Mouse (Mus musculus): ENCODE data around the gene B430306N03Rik.

B430306N03Rik gene

DNA sequence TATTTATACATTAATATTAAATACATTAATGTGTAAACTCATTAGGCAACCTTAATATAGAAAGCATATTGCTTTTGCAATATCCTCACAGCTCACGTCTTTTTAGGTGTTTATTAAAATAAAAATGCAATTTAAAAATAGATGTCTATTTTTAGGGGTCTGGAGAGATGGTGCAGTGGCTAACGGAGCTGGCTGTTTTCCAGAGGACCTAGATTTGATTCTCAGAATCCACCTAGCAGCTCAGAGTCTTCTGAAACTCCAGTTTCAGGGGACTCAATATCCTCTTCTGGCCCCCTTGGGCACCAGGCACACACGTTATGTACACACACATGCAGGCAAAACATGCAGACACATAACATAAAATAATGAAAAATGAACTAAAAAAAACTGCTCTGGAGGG lies 46.4 kb downstream of the B430306N03Rik start:
- DNase-seq (ENCODE audit: low spot score): no peak

DNA sequence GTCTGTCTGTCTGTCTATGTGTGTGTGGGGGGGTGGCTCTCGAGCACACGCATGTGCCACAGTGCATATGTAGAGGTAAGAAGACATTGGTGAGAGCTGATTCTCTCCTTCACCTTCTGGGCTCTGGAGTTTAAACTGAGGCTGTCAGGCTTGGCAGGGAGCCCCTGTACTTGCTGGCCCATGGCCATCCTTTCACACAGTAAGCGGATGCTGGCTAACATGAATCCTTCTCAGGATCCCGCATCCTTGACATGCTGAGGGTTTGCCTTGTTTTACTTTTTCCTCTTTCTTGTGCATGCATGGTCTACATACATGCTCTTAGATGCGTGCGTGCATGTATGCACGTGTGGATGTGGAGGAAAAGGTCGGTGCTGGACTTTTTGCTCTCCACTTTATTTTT lies 47.0 kb downstream of the B430306N03Rik start:
- peak; percentile 34 for DNase-seq (ENCODE audit: low spot score)

DNA sequence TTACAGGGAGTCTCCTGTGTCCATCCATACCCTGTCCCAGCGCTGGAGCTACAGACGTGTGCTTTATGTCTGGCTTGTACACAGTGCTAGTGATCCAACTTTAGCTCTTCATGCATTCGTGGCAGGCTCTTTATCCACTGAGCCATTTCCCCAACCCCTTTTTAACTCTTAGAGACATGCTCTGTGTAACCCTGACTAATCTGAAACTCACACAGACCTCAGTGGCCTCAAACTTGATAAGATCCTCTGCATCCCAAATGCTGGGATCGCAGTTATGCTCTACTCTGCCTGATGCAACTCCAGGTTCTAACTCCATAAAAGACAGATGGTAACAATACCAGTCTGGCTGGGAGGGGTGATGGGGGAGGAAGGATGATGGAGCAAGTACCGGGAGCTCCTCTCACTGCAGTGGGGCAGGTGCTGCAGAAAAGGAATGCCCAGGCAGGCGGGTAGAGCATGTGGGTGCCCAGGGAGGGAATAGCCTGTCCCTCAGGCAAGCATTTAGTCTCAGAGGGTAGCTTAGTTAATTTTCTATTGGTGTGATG lies 47.6 kb downstream of the B430306N03Rik start:
- DNase-seq (ENCODE audit: low spot score): no peak

DNA sequence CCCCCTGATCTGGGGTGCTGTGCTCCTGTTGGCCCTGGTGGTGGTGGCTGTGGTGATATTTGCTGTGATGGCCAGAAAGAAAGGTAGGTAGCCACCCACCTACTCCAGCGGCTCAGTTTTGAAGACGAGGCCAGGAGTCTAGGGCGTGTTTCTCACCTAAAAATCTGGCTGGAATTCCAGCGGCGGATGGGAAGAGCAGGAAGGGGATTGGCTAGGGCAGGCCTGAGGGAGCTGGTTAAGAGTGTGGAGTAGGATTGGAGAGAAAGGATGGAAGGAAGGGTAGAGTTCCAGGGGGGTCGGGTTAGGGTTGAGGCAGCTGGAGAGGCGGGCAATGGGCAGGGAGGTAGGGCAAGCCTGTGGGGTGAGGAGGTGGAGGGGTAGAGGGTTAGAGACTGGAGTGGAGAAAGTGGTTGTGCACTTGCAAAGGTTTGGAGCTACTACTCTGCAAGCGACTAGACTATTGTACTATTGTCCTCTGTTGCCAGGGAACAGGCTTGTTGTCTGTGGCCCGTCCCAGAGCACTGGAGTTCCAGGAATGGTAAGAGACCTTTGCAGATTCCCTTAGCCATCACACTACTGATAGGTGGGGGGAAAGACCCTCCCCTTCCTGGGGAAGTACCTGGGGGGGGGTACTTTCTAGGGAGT lies 49.7 kb downstream of the B430306N03Rik start:
- DNase-seq (ENCODE audit: low spot score): no peak

DNA sequence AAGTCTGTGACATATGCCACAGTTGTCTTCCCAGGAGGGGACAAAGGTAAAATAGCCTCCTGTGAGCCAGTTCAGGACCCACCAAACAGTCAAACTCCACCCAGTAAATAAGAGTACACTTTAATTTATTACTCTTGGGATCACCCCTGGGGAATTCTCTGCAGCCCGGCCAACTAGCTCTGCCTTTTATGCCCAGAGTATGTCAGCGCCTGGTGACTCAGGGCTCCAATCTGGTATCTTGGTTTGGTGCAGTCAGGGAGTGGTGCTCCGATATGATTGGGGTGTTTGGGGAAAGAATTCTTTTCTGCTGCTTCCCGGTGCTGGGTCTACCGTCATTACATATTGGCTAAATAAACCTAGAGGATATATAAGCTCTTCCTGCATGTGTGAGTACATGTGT lies 50.9 kb downstream of the B430306N03Rik start:
- DNase-seq (ENCODE audit: low spot score): no peak

DNA sequence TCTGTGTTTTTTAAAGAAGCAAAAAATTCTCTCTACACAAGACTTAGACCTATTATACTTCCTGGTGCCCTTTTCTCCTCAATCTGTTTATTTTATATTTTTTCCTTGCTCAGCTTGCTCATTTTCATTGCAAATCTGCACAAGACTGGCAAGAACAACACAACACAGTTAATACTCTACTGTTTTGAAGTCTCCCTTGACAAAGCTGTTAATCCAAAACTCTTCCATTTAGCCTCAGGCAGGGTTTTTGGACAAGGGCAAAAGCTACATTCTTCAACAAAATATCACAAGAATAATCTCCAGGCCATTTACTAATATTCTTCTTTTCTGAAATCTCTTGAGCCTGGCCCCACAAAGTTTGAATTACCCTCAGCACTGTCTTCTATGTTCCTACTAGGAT lies 55.7 kb downstream of the B430306N03Rik start:
- no peak for DNase-seq (ENCODE audit: low spot score)

DNA sequence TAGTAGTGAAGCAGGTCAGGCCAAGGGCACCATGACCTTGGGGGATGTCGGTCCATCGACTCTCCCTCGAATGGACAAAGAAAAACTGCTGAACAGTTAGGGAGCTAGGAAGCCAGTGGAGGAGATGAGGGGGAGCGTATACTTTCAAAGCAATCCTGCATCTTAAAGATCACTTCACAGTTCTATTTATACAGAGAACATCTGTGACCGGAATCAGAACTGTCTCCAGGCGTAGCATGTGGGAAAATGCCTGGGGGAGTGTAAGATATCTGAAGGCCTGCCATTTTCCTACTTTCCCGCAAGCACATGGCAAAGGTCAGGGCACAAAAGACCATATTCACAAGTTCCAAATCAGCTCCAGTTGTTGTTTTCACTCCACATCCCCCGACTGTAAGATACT lies 57.0 kb downstream of the B430306N03Rik start:
- DNase-seq (ENCODE audit: low spot score): no peak

DNA sequence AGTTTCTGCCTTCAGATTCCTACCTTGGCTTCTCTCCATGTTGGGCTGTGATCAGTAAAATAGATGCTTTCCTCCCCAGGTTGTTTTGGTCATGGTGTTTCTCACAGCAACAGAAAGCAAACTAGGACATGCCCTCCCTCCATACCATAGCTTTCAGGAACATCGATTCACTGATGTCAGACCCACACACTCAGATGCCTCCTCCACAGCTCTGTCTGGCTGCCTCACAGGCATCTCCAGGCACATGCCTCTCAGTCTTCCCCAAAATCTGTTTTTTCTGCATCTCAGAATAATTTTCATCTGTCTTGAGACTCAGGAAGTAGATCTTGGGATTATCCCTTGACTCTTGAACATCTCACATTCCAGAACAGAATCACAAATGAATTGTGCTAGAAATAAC lies 60.2 kb downstream of the B430306N03Rik start:
- no peak for DNase-seq (ENCODE audit: low spot score)
